Mouse (Mus musculus) right cerebral cortex, postnatal 25 days (tissue): ENCODE results near the gene Ncoa1.
A peak's percentile ranks its signal among the peaks of the same experiment; 100 is the strongest.

ENCODE experiments used
- DNase-seq: peaks from one replicate; pipeline ENCODE4 v3.0.0; 2022

Gene Ncoa1

GRCm38 (mm10) chr12:4208405-4209133 lies 268.4 kb downstream of the Ncoa1 start:
- DNase-seq, result peak; percentile 57

GRCm38 (mm10) chr12:4206106-4206505 lies 270.9 kb downstream of the Ncoa1 start:
- DNase-seq, result no peak

- no peak for DNase-seq
Observed at GRCm38 (mm10) chr12:4202206-4202605, 274.8 kb downstream of the Ncoa1 start.

GRCm38 (mm10) chr12:4201454-4202200 lies 275.4 kb downstream of the Ncoa1 start:
- peak; percentile 73 for DNase-seq

- DNase-seq, result no peak
Observed at GRCm38 (mm10) chr12:4199271-4199670, 277.7 kb downstream of the Ncoa1 start.

GRCm38 (mm10) chr12:4198702-4199101 lies 278.3 kb downstream of the Ncoa1 start:
- DNase-seq, result no peak
